Mouse (Mus musculus): ENCODE results near the gene Pdpn.

DNA sequence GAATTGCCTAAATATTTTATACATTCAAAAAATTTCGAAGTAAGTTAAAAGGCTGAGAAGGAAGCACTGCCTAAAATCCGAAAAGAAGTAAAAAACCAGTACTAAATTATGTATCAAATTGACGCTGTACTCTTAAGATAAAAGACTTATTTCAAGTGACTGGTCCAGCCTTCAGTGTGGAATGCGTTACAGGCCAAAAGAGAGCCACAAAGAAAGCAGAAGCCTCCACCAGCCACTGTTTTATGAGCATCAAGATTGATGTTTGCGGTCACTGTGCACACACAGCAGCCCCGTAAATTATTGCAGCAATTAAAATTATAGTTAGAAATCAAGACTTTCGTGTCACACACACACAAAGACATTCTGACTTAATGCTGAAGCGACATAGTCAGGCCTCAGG, 43.8 kb downstream of the Pdpn start:
- TF ChIP-seq TAL1 (IDR thresholded peaks at IDR 0.05; ENCODE audit: low read length) (no peak), GATA1 (IDR thresholded peaks at IDR 0.05; ENCODE audit: low read length) (no peak)
